Mouse (Mus musculus): Measurements from ENCODE around the gene Taok3. TPM values are rescaled to one million over a fixed set of nuclear protein-coding genes. Genes with fewer than 3 reads are reported as not detected.

Gene Taok3
- polyA plus RNA-seq, 1 experiment from 2014 or later, result 40.4 TPM

DNA sequence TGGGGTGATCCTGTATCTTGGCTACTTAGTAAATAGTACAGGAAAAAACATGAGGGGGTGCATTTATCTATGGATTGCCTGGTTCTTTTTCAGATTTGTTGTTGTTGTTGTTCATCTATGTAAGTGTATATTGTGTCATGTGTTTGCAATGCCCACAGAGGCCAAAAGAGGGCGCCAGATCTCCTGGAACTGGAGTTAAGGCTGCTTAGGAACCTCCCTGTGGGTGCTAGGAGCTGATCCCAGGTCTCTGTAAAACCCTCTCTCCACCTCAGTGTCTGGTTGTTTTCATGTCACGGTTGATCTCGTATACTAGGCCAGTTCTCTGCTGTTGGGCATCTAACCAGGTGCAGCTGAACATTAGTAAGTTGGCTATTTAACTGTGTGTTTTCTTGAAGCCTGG, 78.5 kb downstream of the Taok3 start:
- Histone ChIP-seq H3K36me3 (ENCODE audit: control insufficient read depth, insufficient read depth) (peaks cover 83% of the 10 kb centered on the region), H3K9me3 (ENCODE audit: control insufficient read depth) (no peaks in the 10 kb centered on the region), H3K9ac (ENCODE audit: low read depth, low read length) (no peak overlapping the region), H3K27ac (ENCODE audit: low read depth, low read length) (no peak overlapping the region), H3K4me3 (ENCODE audit: low read depth, low read length) (no peak overlapping the region), H3K4me1 (replicated peaks; ENCODE audit: control insufficient read depth, insufficient read depth, low read length) (no peaks in the 10 kb centered on the region), H3K4me2 (replicated peaks; ENCODE audit: low read depth) (no peak overlapping the region), H3K27me3 (replicated peaks; ENCODE audit: control insufficient read depth, insufficient read depth, low read length) (no peaks in the 10 kb centered on the region)
- TF ChIP-seq CTCF (IDR thresholded peaks at IDR 0.05; ENCODE audit: low read depth), result peak; percentile 30
- no peak for ATAC-seq
- whole genome bisulfite sequencing, result 80% methylated on average over 3 of the region's 3 CpGs

DNA sequence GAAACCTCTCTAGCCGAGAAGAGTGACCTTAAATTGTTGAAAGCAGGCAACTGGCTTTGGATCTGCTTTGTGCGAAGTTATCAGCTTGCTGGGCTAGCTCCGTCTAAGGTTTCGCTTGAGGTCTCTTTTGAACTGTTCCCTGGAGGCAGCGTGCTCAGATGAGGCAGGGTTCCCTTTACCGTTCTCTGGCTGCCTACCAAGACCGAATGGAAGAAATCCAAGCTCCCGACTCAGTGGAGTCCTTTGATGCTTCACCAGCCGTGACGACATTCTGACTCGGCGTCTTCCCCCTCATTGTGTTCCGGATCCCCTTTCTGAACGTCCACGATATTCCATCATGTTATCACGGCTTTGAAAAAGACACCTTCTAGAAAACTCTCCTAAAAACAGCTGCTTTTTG, 87.4 kb downstream of the Taok3 start:
- Histone ChIP-seq H3K9me3 (ENCODE audit: control insufficient read depth) (no peaks in the 10 kb centered on the region), H3K36me3 (ENCODE audit: control insufficient read depth, insufficient read depth) (peaks cover 97% of the 10 kb centered on the region), H3K4me1 (replicated peaks; ENCODE audit: control insufficient read depth, insufficient read depth, low read length) (no peaks in the 10 kb centered on the region), H3K4me2 (replicated peaks; ENCODE audit: low read depth) (no peak overlapping the region), H3K27ac (ENCODE audit: low read depth, low read length) (no peak overlapping the region), H3K27me3 (replicated peaks; ENCODE audit: control insufficient read depth, insufficient read depth, low read length) (no peaks in the 10 kb centered on the region), H3K9ac (ENCODE audit: low read depth, low read length) (no peak overlapping the region), H3K4me3 (ENCODE audit: low read depth, low read length) (no peak overlapping the region)
- WGBS, result 89% methylated on average over 16 of the region's 16 CpGs
- TF ChIP-seq CTCF (IDR thresholded peaks at IDR 0.05; ENCODE audit: low read depth), result no peak
- ATAC-seq, result no peak

GRCm38 (mm10) chr5:117214016-117214415, 94.1 kb downstream of the Taok3 start:
- Histone ChIP-seq H3K4me3 (ENCODE audit: low read depth, low read length) (no peak overlapping the region), H3K27ac (ENCODE audit: low read depth, low read length) (no peak overlapping the region), H3K9ac (ENCODE audit: low read depth, low read length) (no peak overlapping the region), H3K4me2 (replicated peaks; ENCODE audit: low read depth) (no peak overlapping the region), H3K36me3 (ENCODE audit: control insufficient read depth, insufficient read depth) (peaks cover 87% of the 10 kb centered on the region), H3K4me1 (replicated peaks; ENCODE audit: control insufficient read depth, insufficient read depth, low read length) (no peaks in the 10 kb centered on the region), H3K27me3 (replicated peaks; ENCODE audit: control insufficient read depth, insufficient read depth, low read length) (no peaks in the 10 kb centered on the region), H3K9me3 (ENCODE audit: control insufficient read depth) (no peaks in the 10 kb centered on the region)
- ATAC-seq, result no peak
- WGBS, result 65% methylated on average over 4 of the region's 4 CpGs
- no peak for TF ChIP-seq CTCF (IDR thresholded peaks at IDR 0.05; ENCODE audit: low read depth)

DNA sequence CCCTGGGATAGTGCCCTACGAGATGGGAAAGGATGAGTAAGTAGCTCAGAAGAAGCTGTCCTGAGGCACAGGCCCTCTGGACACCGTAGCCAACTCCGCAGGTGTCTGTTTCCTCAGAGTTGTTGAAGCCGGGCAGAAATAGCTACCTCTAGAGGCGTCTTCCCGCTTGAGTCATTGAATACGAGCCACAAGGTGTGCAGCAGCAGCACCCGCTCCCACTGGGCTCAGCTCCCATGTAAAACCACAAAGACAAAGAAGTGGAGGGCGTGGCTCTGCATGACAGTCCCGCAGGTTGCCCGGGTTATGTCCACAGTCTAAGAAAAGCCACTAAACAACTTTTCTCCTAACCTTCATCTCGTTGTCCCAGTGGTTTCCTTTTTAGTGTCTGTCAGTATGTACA, 111.1 kb downstream of the Taok3 start:
- Histone ChIP-seq H3K4me2 (replicated peaks; ENCODE audit: low read depth) (no peak overlapping the region), H3K9me3 (ENCODE audit: control insufficient read depth) (no peaks in the 10 kb centered on the region), H3K9ac (ENCODE audit: low read depth, low read length) (no peak overlapping the region), H3K4me3 (ENCODE audit: low read depth, low read length) (no peak overlapping the region), H3K27me3 (replicated peaks; ENCODE audit: control insufficient read depth, insufficient read depth, low read length) (no peaks in the 10 kb centered on the region), H3K4me1 (replicated peaks; ENCODE audit: control insufficient read depth, insufficient read depth, low read length) (no peaks in the 10 kb centered on the region), H3K36me3 (ENCODE audit: control insufficient read depth, insufficient read depth) (peaks cover 81% of the 10 kb centered on the region), H3K27ac (ENCODE audit: low read depth, low read length) (no peak overlapping the region)
- 56% methylated on average over 12 of the region's 12 CpGs for WGBS
- no peak for ATAC-seq
- TF ChIP-seq CTCF (IDR thresholded peaks at IDR 0.05; ENCODE audit: low read depth), result no peak

- Histone ChIP-seq H3K9me3 (ENCODE audit: control insufficient read depth) (no peaks in the 10 kb centered on the region), H3K4me2 (replicated peaks; ENCODE audit: low read depth) (no peak overlapping the region), H3K36me3 (ENCODE audit: control insufficient read depth, insufficient read depth) (peaks cover 45% of the 10 kb centered on the region), H3K27ac (ENCODE audit: low read depth, low read length) (no peak overlapping the region), H3K4me3 (ENCODE audit: low read depth, low read length) (no peak overlapping the region), H3K4me1 (replicated peaks; ENCODE audit: control insufficient read depth, insufficient read depth, low read length) (no peaks in the 10 kb centered on the region), H3K27me3 (replicated peaks; ENCODE audit: control insufficient read depth, insufficient read depth, low read length) (no peaks in the 10 kb centered on the region), H3K9ac (ENCODE audit: low read depth, low read length) (no peak overlapping the region)
- ATAC-seq, result peak; percentile 28; the same call in 1 of the 2 replicates
- 82% methylated on average over 5 of the region's 5 CpGs for WGBS
- TF ChIP-seq CTCF (IDR thresholded peaks at IDR 0.05; ENCODE audit: low read depth), result no peak
These were observed 116.6 kb downstream of the Taok3 start for GRCm38 (mm10) chr5:117236540-117236939.

- WGBS, result 76% methylated on average over 4 of the region's 4 CpGs
- no peak for TF ChIP-seq CTCF (IDR thresholded peaks at IDR 0.05; ENCODE audit: low read depth)
- H3K4me1 ChIP-seq (replicated peaks; ENCODE audit: control insufficient read depth, insufficient read depth, low read length), result no peaks in the 10 kb centered on the region
- H3K27ac ChIP-seq (ENCODE audit: low read depth, low read length), result no peak overlapping the region
- no peaks in the 10 kb centered on the region for H3K27me3 ChIP-seq (replicated peaks; ENCODE audit: control insufficient read depth, insufficient read depth, low read length)
- H3K9me3 ChIP-seq (ENCODE audit: control insufficient read depth), result no peaks in the 10 kb centered on the region
- no peak overlapping the region for H3K4me3 ChIP-seq (ENCODE audit: low read depth, low read length)
- peaks cover 36% of the 10 kb centered on the region for H3K36me3 ChIP-seq (ENCODE audit: control insufficient read depth, insufficient read depth)
- H3K9ac ChIP-seq (ENCODE audit: low read depth, low read length), result no peak overlapping the region
- no peak overlapping the region for H3K4me2 ChIP-seq (replicated peaks; ENCODE audit: low read depth)
- no peak for ATAC-seq
These were observed 119.2 kb downstream of the Taok3 start for GRCm38 (mm10) chr5:117239106-117239505.

DNA sequence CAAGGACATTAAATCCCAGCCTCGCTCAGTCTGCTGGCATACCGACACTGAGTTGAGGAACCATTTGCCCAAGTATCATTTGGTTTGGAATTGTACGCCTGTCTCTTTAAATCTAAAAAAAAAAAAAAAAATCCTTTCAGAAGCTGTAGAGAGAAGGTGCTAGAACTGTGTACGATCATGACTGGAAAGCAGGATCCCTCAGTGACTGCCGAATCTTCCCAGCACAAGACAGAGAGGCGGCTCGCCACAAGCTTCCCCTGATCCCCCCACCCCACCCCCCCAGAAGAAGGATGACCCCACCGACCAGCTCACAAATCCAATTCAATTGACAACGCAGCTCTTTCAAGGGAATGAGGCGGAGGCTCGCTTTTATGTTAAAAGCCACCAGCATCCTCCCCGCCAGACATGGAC, 120.4 kb downstream of the Taok3 start:
- Histone ChIP-seq H3K27me3 (replicated peaks; ENCODE audit: control insufficient read depth, insufficient read depth, low read length) (no peaks in the 10 kb centered on the region), H3K9me3 (ENCODE audit: control insufficient read depth) (no peaks in the 10 kb centered on the region), H3K4me1 (replicated peaks; ENCODE audit: control insufficient read depth, insufficient read depth, low read length) (no peaks in the 10 kb centered on the region), H3K9ac (ENCODE audit: low read depth, low read length) (peak overlapping the region; percentile 40; the same call in 1 of the 2 replicates), H3K36me3 (ENCODE audit: control insufficient read depth, insufficient read depth) (peaks cover 32% of the 10 kb centered on the region), H3K27ac (ENCODE audit: low read depth, low read length) (no peak overlapping the region), H3K4me3 (ENCODE audit: low read depth, low read length) (peak overlapping the region; percentile 41), H3K4me2 (replicated peaks; ENCODE audit: low read depth) (peak overlapping the region; percentile 58)
- TF ChIP-seq CTCF (IDR thresholded peaks at IDR 0.05; ENCODE audit: low read depth), result no peak
- WGBS, result 44% methylated on average over 12 of the region's 12 CpGs
- ATAC-seq, result no peak
